Mouse (Mus musculus): ENCODE results near the gene Arhgdig.

Gene Arhgdig

GRCm38 (mm10) chr17:26207686-26208085, at the start of gene Arhgdig:
TSS of gene Arhgdig (minus strand) at chr17:26207786.
- DNase-seq (ENCODE audit: low spot score), result no peak

DNA sequence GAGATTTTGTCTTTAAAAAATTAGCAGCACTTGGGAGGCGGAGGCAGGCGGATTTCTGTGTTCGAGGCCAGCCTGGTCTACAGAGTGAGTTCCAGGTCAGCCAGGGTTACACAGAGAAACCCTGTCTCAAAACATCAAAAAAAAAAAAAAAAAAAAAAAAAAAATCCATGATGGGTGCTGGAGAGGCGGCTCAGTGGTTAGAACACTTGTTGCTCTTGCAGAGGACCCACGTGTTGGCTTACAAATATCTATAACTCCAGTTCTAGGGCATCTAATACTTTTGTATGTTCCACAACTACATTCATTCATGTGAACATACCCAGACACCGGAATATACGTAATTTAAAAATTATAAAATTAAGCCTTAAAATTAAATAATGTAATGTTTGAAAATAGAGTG, 47.7 kb upstream of the Arhgdig start:
- DNase-seq (ENCODE audit: low spot score), result no peak

DNA sequence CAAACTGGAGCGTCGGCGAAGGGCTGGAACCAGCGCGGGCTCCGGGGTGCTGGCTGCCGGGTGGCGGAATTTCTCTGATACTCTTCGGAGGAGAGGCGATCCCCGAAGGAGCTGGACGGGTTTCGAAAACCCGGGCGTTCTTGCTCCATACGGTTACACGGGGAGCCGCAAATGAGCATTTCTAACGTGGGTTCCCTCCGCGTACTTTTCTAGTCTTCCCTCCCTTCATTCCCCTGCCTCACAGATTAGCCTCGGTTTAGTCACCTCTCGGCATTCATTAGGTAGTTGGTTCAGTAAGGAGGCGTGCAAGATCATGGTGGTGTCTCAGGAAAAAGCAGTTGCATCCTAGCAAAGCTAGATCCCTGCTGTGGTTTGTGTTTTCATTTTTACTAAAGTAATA, 45.8 kb upstream of the Arhgdig start:
- no peak for DNase-seq (ENCODE audit: low spot score)

DNA sequence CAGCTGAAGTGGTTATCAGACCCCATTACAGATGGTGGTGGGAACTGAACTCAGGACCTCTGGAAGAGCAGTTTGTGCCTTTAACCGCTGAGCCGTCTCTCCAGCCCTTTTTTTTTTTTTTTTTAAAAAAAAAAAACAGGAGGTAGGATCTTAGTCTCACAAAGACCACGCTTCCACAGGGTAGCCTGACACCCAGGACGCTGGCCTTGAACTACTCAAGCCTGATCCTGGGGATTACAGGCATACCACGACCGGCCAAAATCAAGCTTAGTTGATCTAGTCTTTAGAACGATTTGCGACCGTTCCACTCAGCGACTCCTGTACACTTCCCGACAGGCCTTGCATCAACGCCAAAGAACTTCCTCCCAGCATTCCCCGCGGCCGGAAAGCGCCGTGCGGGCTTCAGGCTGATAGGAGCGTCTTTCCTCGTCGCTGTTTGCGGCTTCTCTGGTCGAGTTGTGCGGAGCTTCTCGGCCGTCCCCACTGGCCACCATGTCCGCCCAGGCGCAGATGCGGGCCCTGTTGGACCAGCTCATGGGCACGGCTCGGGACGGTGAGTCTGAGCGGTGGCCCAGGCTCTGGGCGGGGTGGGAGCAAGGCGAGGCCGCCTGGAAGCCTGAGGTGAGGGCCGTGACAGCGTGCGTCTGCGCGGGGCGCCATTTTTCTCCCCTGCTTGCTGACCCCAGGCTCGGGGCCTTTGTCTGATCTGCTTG, 45.1 kb upstream of the Arhgdig start, which contains the start of gene Luc7l:
Luc7l (plus strand) TSS at position 358 of the 713 bp plus-strand sequence.
- peak; percentile 91 for DNase-seq (ENCODE audit: low spot score)

DNA sequence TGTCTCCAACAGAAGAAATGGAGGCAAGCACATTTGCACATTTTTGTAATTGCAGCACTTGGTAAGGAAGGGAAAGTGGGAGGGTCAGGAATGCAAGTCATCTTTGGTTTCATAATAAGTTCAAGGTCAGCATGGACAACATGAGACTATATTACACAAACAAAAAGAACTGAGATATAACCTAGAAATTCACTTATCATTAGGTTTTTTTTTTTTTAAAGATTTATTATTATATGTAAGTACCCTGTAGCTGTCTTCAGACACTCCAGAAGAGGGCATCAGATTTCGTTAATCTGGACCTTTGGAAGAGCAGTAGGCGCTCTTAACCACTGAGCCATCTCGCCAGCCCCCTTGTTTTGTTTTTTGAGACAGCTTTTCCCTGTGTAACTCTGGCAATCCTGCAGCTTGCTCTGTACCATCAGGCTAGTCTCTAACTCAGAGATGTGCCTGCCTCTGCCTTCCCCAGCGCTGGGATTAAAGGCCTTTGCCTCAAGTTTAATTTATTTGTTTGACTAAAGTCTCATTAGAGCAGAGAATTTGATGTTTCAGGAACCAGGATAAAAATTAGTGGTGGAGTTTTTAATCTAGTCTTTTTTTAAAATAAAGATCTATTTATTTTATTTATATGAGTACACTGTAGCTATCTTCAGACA, 44.4 kb upstream of the Arhgdig start:
- no peak for DNase-seq (ENCODE audit: low spot score)

DNA sequence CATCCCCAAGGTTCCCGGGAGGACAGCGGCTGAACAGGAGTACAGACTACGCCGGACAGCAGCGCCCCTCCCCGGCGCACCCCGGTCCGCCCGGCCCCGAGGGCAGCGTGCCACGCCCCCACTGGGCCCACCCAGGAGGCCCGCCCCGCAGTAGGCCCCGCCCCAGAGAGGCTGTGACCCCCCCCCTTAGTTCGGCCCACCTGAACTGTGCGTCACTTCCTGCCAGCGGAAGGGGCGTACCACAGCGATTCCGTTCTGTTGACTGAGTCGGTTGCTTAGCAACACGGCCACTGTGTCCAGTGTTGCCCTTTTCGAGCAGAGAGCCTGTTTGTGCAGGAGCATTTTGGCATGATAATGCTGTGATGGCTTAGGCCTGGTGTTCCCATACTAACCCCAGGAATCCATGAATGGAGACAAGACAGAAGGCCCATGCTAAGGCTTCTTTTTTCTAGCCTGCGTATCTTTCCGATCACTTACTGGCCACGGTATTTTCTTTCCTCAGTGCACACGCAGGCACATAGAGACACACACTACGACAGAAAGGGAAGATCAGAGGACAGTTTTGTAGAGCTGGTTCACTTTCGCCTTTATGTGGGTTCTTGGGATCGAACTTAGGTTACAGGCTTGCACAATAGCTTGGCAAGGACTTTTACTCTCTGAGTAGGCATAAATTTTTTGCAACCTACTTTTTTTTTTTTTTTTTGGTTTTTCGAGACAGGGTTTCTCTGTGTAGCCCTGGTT, 36.7 kb upstream of the Arhgdig start, which contains the start of gene Fam234a:
Fam234a (minus strand) TSS at position 142 of the 741 bp plus-strand sequence.
- DNase-seq (ENCODE audit: low spot score), result peak; percentile 87

- no peak for DNase-seq (ENCODE audit: low spot score)
Measured at GRCm38 (mm10) chr17:26243471-26244100, 36.0 kb upstream of the Arhgdig start.

DNA sequence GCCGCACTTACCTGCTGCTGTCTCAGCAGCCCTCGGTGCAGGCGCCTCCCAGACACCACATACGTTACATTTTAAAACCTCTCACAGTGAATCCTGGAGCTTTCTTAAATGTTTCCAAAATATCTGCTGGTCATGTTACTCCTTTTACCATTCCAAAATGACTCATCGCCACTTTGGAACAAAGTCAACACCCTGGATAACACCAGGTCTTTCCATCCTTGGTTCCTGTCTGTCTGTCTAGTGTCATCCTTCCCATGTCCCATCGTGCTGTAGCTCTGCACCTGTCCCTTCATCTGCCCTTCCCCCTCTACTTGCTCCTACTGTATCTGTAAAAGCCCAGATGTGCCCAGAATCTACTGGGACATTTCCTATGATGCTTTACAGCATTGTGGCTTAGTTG, 33.4 kb upstream of the Arhgdig start:
- no peak for DNase-seq (ENCODE audit: low spot score)

DNA sequence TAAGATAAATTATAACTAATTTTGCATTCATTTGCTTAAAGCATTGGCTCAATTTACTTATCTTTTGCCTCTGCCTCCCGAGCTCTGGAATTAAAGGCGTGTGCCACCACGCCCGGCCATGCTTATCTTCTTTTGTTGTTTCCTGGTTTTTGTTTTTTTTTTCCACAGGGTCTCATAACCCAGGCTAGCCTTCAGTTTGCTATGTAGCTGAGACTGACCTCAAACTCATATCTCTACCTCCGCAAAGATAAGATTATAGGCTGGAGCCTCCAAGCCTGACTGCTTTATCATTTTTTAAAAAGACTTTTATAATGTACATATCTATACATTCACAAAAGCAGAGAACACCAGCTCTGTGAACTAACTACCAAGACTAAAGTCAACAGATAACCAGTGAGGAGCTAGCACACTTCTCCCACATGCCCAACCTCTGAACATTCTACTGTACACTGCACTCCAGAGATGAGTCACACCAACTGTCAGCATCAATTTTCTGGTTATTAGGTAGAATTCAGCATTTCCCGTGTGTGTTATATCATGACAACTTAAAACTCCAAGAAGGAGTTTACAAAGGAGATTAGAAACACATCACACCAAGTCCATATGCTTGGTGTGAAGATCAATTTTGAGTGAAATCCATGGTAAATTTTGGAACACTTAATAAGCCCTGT, 32.7 kb upstream of the Arhgdig start:
- no peak for DNase-seq (ENCODE audit: low spot score)

- no peak for DNase-seq (ENCODE audit: low spot score)
Measured at GRCm38 (mm10) chr17:26239551-26239950, 32.0 kb upstream of the Arhgdig start.

DNA sequence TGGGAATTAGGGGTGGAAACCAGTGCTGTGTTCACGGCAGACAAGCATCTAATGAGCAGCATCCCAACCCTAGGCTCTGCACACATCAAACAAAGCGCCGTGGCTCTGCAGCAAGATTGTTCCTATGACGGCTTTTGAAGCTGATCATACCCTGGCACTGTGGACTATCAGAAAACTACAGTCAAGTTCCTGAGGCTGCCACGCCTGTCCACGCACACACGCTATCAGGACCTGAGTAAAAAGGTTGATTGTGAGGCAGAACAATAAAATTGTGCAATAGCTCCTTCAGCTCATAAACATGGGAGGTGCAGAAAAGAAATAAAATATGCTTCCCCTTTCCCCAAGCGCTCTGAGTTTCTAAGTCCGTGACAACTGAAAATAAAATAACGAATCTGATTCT, 30.1 kb upstream of the Arhgdig start:
- DNase-seq (ENCODE audit: low spot score), result no peak

DNA sequence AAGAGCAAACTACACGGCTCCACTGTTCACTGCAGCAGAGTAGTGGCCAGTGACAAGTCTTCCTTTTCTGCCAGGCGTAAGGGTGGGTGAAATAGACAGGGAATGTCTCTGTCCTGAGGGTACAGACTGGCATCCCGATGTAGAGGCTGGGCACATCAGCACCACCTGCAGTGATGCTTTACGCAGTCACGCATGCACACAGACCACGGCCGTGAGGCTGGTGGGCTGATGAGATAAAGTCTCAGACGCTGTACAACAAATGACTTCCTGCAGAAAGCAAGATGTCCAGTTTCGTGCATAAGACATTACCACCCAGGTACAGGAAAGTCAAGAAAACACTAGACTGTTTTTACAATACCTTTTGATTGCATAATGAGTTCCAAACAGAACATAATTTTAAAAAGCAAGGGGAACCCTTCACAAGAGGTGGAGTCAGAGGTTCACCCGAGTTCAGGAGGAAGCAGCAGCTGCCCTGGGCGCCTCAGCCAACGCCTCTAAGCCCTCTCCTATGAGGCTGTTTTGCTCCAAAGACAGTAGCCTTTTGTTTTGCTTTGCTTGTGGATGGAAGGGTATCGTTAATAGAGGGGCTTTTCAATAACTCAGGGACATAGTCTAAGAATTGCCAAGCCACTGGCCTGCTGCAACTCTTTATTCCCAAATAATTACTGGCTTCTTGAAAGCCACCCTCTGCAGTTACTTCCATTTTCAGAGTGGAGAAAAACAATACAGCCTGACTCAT, 27.7 kb upstream of the Arhgdig start:
- DNase-seq (ENCODE audit: low spot score), result no peak

DNA sequence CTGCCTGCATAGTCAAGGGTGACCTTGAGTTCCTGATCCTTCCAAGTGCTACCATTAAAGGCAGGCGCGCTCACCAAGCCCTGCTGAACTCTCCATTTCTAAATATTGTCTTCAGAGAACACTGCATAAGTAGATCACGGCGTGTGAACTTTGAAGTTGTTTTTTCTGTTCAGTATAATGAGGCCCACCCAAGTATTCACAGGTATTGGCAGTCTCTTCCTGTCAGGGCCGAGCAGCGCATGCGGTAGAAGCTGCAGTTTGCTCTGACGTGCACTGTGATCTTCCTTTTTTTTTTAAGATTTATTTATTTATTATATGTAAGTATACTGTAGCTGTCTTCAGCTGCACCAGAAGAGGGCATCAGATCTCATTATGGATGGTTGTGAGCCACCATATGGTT, 26.8 kb upstream of the Arhgdig start:
- DNase-seq (ENCODE audit: low spot score), result no peak

DNA sequence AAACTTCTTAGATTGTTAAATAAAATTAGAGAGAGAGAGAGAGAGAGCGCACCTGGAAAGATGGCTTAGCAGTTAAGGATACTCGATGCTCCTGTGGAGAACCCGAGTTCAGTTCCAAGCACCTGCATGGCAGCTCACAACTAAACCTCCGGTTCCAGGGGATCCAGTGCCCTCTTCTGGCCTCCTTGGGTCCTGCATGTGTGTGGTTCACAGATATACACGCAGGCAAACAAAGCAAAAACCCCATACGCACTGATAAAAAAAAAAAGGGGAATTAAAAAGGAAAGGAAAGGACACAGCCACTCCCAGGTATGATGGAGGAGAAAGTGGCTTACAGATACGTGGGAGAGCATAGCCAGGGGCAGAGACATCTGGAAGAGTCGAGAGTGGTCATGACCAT, 25.3 kb upstream of the Arhgdig start:
- no peak for DNase-seq (ENCODE audit: low spot score)

DNA sequence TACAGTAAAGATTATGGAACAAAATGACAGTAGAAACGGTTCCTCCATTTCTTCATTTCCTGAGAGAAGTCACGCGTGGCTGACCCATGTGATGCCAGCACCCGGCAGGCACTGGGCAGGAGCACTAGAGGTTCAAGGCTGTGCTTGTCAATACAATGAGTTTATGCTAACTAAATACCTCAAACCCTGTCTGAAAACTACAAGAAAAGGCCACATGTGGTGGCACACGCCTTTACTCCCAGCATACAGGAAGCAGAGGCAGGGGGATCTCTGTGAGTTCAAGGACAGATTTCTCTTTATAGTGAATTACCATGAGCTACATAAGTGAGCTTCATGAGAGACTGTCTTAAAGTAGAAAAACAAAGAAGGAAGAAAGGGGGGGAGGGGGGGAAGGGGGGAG, 23.6 kb upstream of the Arhgdig start:
- DNase-seq (ENCODE audit: low spot score), result no peak

- DNase-seq (ENCODE audit: low spot score), result no peak
Measured at GRCm38 (mm10) chr17:26229776-26230175, 22.2 kb upstream of the Arhgdig start.

DNA sequence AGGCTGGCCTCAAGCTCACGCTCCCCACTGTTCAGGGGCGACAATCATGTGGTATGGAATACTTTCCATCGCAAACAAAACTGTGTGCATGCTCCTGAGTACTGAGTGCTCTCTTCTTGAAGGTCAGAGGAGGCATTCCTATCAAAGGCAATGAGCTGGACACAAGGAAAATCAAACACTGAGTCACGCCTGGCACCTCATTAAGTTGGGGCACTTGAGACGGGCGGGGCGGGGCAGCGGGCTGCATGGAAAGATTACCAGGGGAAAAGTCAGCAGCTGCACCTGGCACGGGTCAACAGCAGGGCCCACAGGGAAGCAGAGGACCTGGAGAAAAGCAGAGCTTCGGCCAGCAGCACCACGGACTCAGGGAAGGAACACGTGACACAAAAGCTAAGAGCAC, 17.6 kb upstream of the Arhgdig start:
- DNase-seq (ENCODE audit: low spot score), result no peak

DNA sequence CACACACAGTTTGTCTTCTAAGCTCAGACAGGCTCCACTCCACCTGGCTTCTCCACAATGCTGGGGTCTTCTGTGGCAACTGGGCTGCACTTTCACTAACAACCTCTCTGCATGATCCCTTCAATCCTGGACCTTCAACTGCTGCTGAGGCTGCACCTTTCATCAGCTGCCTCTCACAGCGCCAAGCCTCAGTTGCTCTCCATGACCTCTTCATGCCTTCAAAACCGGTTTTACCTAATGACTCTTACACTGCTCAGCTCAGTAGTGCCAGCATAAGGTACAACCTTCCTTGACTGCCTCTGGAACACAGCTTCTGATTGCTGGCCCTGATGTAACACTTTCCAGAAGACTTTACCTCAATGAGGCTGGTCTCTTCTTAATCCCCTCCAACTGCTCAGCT, 13.9 kb upstream of the Arhgdig start:
- DNase-seq (ENCODE audit: low spot score), result no peak

- DNase-seq (ENCODE audit: low spot score), result no peak
Measured at GRCm38 (mm10) chr17:26212681-26213080, 5.1 kb upstream of the Arhgdig start.

DNA sequence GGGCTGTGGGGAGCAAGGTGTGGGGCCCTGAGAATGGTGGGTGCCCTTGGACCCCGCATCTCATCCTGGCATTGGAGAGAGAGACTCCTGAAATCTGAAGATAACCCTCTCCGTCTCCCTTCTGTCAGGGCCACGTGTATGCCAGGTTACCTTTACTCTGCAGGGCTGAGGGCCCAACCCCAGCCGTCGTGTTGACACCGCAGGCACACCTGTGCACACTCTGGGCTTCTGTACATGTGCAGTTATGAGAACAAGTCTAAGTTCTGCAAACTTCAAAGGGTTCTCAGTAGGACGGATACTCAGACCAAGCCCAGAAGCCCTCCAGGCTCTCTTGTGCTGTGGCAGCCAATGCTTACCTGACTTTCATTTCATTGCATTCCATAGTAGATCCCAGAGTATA, 4.7 kb upstream of the Arhgdig start:
- DNase-seq (ENCODE audit: low spot score), result no peak

GRCm38 (mm10) chr17:26206392-26206791, 1.2 kb downstream of the Arhgdig start:
- DNase-seq (ENCODE audit: low spot score), result no peak

All from c-Kit-positive CD71-positive TER-119-positive erythroid progenitor cells, embryonic 14.5 days (primary cell).